Mouse (Mus musculus) spleen, adult 2 months (tissue): ENCODE data around the gene Gm19345.

Source experiments
- CTCF ChIP-seq: fragments of 200-500 bp; IDR thresholded peaks from 2 replicates; pipeline ENCODE4 v1.5.1; 2011; ENCODE audit warnings: mild to moderate bottlenecking, inconsistent platforms; ENCODE audit not compliant: insufficient read depth, insufficient read length, insufficient replicate concordance; ENCODE audit errors: extremely low read depth
- POLR2A ChIP-seq: fragments of 200-500 bp; IDR thresholded peaks from 2 replicates; pipeline ENCODE4 v1.6.1; 2011; ENCODE audit warnings: low read depth, low read length, inconsistent platforms

DNA sequence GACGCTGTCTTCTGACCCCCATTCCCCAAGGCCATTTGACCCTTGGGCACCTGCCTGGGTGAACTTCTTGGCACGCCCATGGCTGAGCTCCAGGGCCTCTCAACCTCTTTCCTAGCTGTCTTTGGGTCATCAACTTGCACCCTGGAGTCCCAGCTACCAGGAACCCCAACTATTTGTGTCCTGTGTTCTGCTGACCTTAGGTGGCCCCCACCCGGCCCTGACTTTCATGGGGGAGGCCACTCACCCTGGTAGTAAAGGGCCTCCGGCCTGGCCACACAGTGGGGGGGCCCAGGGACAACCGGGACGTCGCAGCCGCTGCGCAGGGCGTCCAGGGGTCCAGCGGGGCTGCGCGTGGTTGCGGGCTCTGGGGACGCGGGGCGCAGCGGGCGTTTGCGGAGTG is 29.6 kb upstream of the Gm19345 start:
- TF ChIP-seq CTCF (no peak), POLR2A (no peak)
